Mouse (Mus musculus): ENCODE measurements around the gene Ccdc17. TPM values are rescaled to one million over a fixed set of nuclear protein-coding genes. Genes with fewer than 3 reads are reported as not detected.
A peak's percentile ranks its signal among the peaks of the same experiment; 100 is the strongest.

The Ccdc17 gene
- polyA plus RNA-seq, 1 experiment from 2014 or later = 4.7 TPM

- no peak for TF ChIP-seq CTCF (IDR thresholded peaks at IDR 0.05; ENCODE audit: low read depth)
- TF ChIP-seq EP300 (optimal IDR thresholded peaks at IDR 0.05) = no peak
- WGBS = 93% methylated on average over 1 of the region's 1 CpGs
- no peak for DNase-seq (ENCODE audit: low spot score)
- peaks cover 21% of the 10 kb centered on the region for H3K36me3 ChIP-seq (ENCODE audit: control insufficient read depth, insufficient read depth, low read length)
- no peak overlapping the region for H3K4me3 ChIP-seq (ENCODE audit: low read depth, low read length)
- H3K9me3 ChIP-seq (ENCODE audit: control insufficient read depth, low read length) = no peaks in the 10 kb centered on the region
- H3K27ac ChIP-seq (replicated peaks) = no peak overlapping the region
- H3K4me1 ChIP-seq (replicated peaks; ENCODE audit: control insufficient read depth, insufficient read depth) = no peaks in the 10 kb centered on the region
- no peak overlapping the region for H3K4me2 ChIP-seq (replicated peaks; ENCODE audit: low read depth)
- H3K27me3 ChIP-seq (ENCODE audit: control insufficient read depth, insufficient read depth, low read length) = no peaks in the 10 kb centered on the region
- H3K9ac ChIP-seq (ENCODE audit: low read length) = no peak overlapping the region
- ATAC-seq (ENCODE audit: low FRiP score, low TSS enrichment) = no peak
Observed at GRCm38 (mm10) chr4:116635197-116635596, 38.7 kb downstream of the Ccdc17 start.

DNA sequence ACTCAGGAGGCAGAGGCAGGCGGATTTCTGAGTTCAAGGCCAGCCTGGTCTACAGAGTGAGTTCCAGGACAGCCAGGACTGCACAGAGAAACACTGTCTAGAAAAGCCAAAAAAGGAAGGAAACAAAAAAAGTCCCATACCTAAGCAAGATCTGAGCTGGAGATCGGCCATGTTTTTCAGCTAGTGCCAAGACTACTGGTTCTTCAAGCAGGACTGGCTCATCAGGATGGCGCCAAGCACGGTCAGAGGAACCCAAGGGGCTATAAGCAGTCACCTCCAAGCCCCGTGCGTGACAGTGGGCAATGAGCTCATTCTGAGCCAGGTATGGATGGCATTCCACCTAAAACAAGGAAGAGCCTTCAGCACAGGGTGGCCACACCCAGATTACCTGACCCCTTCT lies 42.4 kb downstream of the Ccdc17 start:
- no peaks in the 10 kb centered on the region for H3K9me3 ChIP-seq (ENCODE audit: control insufficient read depth, low read length)
- peaks cover 27% of the 10 kb centered on the region for H3K36me3 ChIP-seq (ENCODE audit: control insufficient read depth, insufficient read depth, low read length)
- TF ChIP-seq CTCF (IDR thresholded peaks at IDR 0.05; ENCODE audit: low read depth) = no peak
- TF ChIP-seq EP300 (optimal IDR thresholded peaks at IDR 0.05) = no peak
- DNase-seq (ENCODE audit: low spot score) = no peak
- H3K27me3 ChIP-seq (ENCODE audit: control insufficient read depth, insufficient read depth, low read length) = no peaks in the 10 kb centered on the region
- no peak overlapping the region for H3K4me3 ChIP-seq (ENCODE audit: low read depth, low read length)
- H3K4me1 ChIP-seq (replicated peaks; ENCODE audit: control insufficient read depth, insufficient read depth) = no peaks in the 10 kb centered on the region
- H3K4me2 ChIP-seq (replicated peaks; ENCODE audit: low read depth) = no peak overlapping the region
- H3K9ac ChIP-seq (ENCODE audit: low read length) = no peak overlapping the region
- WGBS = 86% methylated on average over 6 of the region's 6 CpGs
- no peak overlapping the region for H3K27ac ChIP-seq (replicated peaks)
- ATAC-seq (ENCODE audit: low FRiP score, low TSS enrichment) = peak; percentile 26; the same call in 1 of the 2 replicates

- 100% methylated on average over 1 of the region's 1 CpGs for WGBS
- DNase-seq (ENCODE audit: low spot score) = no peak
- no peak for TF ChIP-seq EP300 (optimal IDR thresholded peaks at IDR 0.05)
- peak; percentile 55 for TF ChIP-seq CTCF (IDR thresholded peaks at IDR 0.05; ENCODE audit: low read depth)
- Histone ChIP-seq H3K36me3 (ENCODE audit: control insufficient read depth, insufficient read depth, low read length) (peaks cover 25% of the 10 kb centered on the region), H3K9me3 (ENCODE audit: control insufficient read depth, low read length) (no peaks in the 10 kb centered on the region), H3K4me2 (replicated peaks; ENCODE audit: low read depth) (no peak overlapping the region), H3K27ac (replicated peaks) (no peak overlapping the region), H3K4me3 (ENCODE audit: low read depth, low read length) (no peak overlapping the region), H3K9ac (ENCODE audit: low read length) (no peak overlapping the region), H3K4me1 (replicated peaks; ENCODE audit: control insufficient read depth, insufficient read depth) (no peaks in the 10 kb centered on the region), H3K27me3 (ENCODE audit: control insufficient read depth, insufficient read depth, low read length) (no peaks in the 10 kb centered on the region)
- ATAC-seq (ENCODE audit: low FRiP score, low TSS enrichment) = no peak
Observed at GRCm38 (mm10) chr4:116642071-116642470, 45.6 kb downstream of the Ccdc17 start.

GRCm38 (mm10) chr4:116644326-116644725 lies 47.9 kb downstream of the Ccdc17 start:
- Histone ChIP-seq H3K4me1 (replicated peaks; ENCODE audit: control insufficient read depth, insufficient read depth) (no peaks in the 10 kb centered on the region), H3K4me2 (replicated peaks; ENCODE audit: low read depth) (no peak overlapping the region), H3K36me3 (ENCODE audit: control insufficient read depth, insufficient read depth, low read length) (peaks cover 13% of the 10 kb centered on the region), H3K27me3 (ENCODE audit: control insufficient read depth, insufficient read depth, low read length) (no peaks in the 10 kb centered on the region), H3K4me3 (ENCODE audit: low read depth, low read length) (no peak overlapping the region), H3K9me3 (ENCODE audit: control insufficient read depth, low read length) (no peaks in the 10 kb centered on the region), H3K27ac (replicated peaks) (no peak overlapping the region), H3K9ac (ENCODE audit: low read length) (no peak overlapping the region)
- DNase-seq (ENCODE audit: low spot score) (peak; percentile 46), ATAC-seq (ENCODE audit: low FRiP score, low TSS enrichment) (peak; percentile 60)
- TF ChIP-seq CTCF (IDR thresholded peaks at IDR 0.05; ENCODE audit: low read depth) (peak; percentile 76), EP300 (optimal IDR thresholded peaks at IDR 0.05) (no peak)
- 42% methylated on average over 6 of the region's 6 CpGs for WGBS

DNA sequence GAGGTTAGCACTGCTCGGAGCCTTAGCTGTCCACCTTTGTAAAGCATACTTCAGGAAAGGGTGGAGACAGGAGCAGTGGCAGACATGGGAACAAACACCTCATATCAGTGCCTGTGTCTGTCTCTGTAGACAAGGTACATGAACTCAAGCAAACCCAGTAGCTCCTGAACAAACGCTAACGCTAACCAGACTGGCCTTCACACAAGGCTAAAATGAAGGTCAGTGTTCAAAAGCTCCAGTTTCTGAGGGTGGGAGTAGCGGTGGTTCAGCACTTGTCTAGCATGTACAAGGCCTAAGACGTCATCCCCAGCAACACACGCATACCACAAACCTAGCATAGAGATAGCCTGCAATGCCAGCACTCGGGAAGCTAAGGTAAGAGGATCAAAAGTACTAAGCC lies 49.2 kb downstream of the Ccdc17 start:
- WGBS = 71% methylated on average over 7 of the region's 7 CpGs
- Histone ChIP-seq H3K9ac (ENCODE audit: low read length) (no peak overlapping the region), H3K27me3 (ENCODE audit: control insufficient read depth, insufficient read depth, low read length) (no peaks in the 10 kb centered on the region), H3K9me3 (ENCODE audit: control insufficient read depth, low read length) (no peaks in the 10 kb centered on the region), H3K4me3 (ENCODE audit: low read depth, low read length) (no peak overlapping the region), H3K4me1 (replicated peaks; ENCODE audit: control insufficient read depth, insufficient read depth) (no peaks in the 10 kb centered on the region), H3K36me3 (ENCODE audit: control insufficient read depth, insufficient read depth, low read length) (peaks cover 10% of the 10 kb centered on the region), H3K27ac (replicated peaks) (no peak overlapping the region; the same call in 1 of the 2 replicates), H3K4me2 (replicated peaks; ENCODE audit: low read depth) (no peak overlapping the region)
- TF ChIP-seq EP300 (optimal IDR thresholded peaks at IDR 0.05) (no peak), CTCF (IDR thresholded peaks at IDR 0.05; ENCODE audit: low read depth) (no peak)
- ATAC-seq (ENCODE audit: low FRiP score, low TSS enrichment) = peak; percentile 39; the same call in 1 of the 2 replicates
- no peak for DNase-seq (ENCODE audit: low spot score)

- Histone ChIP-seq H3K4me2 (replicated peaks; ENCODE audit: low read depth) (peak overlapping the region; percentile 69; the same call in 1 of the 2 replicates), H3K27ac (replicated peaks) (no peak overlapping the region), H3K4me3 (ENCODE audit: low read depth, low read length) (no peak overlapping the region), H3K9ac (ENCODE audit: low read length) (no peak overlapping the region), H3K36me3 (ENCODE audit: control insufficient read depth, insufficient read depth, low read length) (0 out of 2 replicates have a peak, but pooled peaks cover 4% of the 10 kb centered on the region), H3K27me3 (ENCODE audit: control insufficient read depth, insufficient read depth, low read length) (no peaks in the 10 kb centered on the region), H3K4me1 (replicated peaks; ENCODE audit: control insufficient read depth, insufficient read depth) (no peaks in the 10 kb centered on the region), H3K9me3 (ENCODE audit: control insufficient read depth, low read length) (no peaks in the 10 kb centered on the region)
- no peak for TF ChIP-seq EP300 (optimal IDR thresholded peaks at IDR 0.05)
- no peak for TF ChIP-seq CTCF (IDR thresholded peaks at IDR 0.05; ENCODE audit: low read depth)
- ATAC-seq (ENCODE audit: low FRiP score, low TSS enrichment) (no peak), DNase-seq (ENCODE audit: low spot score) (no peak)
- WGBS = 87% methylated on average over 2 of the region's 2 CpGs
Observed at GRCm38 (mm10) chr4:116649411-116649810, 53.0 kb downstream of the Ccdc17 start.

Other genes with a start within 250 kb of the Ccdc17 start
- 5.0 and 5.1 TPM in 2 replicates for gene Mast2, start 132.5 kb upstream of the Ccdc17 start, polyA plus RNA-seq (2015; fragmentation: Nextera tagmentation; extraction: Ambion mirVana)
- 8.2 and 8.4 TPM in 2 replicates for gene Ipp, start 89.1 kb upstream of the Ccdc17 start, polyA plus RNA-seq (2015; fragmentation: Nextera tagmentation; extraction: Ambion mirVana)
- 15.7 and 16.6 TPM in 2 replicates for gene Tmem69, start 40.7 kb upstream of the Ccdc17 start, polyA plus RNA-seq (2015; fragmentation: Nextera tagmentation; extraction: Ambion mirVana)
- 22.4 and 23.6 TPM in 2 replicates for gene Gpbp1l1, start 39.0 kb upstream of the Ccdc17 start, polyA plus RNA-seq (2015; fragmentation: Nextera tagmentation; extraction: Ambion mirVana)
- 32.9 TPM in 2 replicates for gene Nasp, start 31.3 kb downstream of the Ccdc17 start, polyA plus RNA-seq (2015; fragmentation: Nextera tagmentation; extraction: Ambion mirVana)
- 755 and 765 TPM in 2 replicates for gene Akr1a1, start 55.0 kb downstream of the Ccdc17 start, polyA plus RNA-seq (2015; fragmentation: Nextera tagmentation; extraction: Ambion mirVana)
- 1,868 and 2,021 TPM in 2 replicates for gene Prdx1, start 88.9 kb downstream of the Ccdc17 start, polyA plus RNA-seq (2015; fragmentation: Nextera tagmentation; extraction: Ambion mirVana)
- gene Mmachc, start 111.8 kb downstream of the Ccdc17 start, polyA plus RNA-seq (2015; fragmentation: Nextera tagmentation; extraction: Ambion mirVana) = 9.8 and 11.8 TPM in 2 replicates
- 9.8 and 11.0 TPM in 2 replicates for gene Ccdc163, start 111.9 kb downstream of the Ccdc17 start, polyA plus RNA-seq (2015; fragmentation: Nextera tagmentation; extraction: Ambion mirVana)
- 2.3 and 2.6 TPM in 2 replicates for gene Tesk2, start 124.3 kb downstream of the Ccdc17 start, polyA plus RNA-seq (2015; fragmentation: Nextera tagmentation; extraction: Ambion mirVana)
- 16.0 and 17.3 TPM in 2 replicates for gene Toe1, start 211.0 kb downstream of the Ccdc17 start, polyA plus RNA-seq (2015; fragmentation: Nextera tagmentation; extraction: Ambion mirVana)
- 3.1 and 3.9 TPM in 2 replicates for gene Mutyh, start 211.1 kb downstream of the Ccdc17 start, polyA plus RNA-seq (2015; fragmentation: Nextera tagmentation; extraction: Ambion mirVana)
- gene Hpdl, start 225.1 kb downstream of the Ccdc17 start, polyA plus RNA-seq (2015; fragmentation: Nextera tagmentation; extraction: Ambion mirVana) = 0.51 and 0.85 TPM in 2 replicates